Mouse (Mus musculus) bone marrow, adult 2 months (tissue): ENCODE results near the gene Mapkbp1.

Experiments used
- CTCF ChIP-seq: fragments of 200-500 bp; IDR thresholded peaks from 2 replicates; pipeline ENCODE4 v1.5.1; 2011; ENCODE audit warnings: low read length, control low read depth; ENCODE audit not compliant: control insufficient read depth, insufficient read depth
- POLR2A ChIP-seq: fragments of 200-500 bp; IDR thresholded peaks from 2 replicates; pipeline ENCODE4 v1.6.1; 2011; ENCODE audit warnings: low read depth, mild to moderate bottlenecking, control low read depth, low read length, borderline replicate concordance; ENCODE audit not compliant: control insufficient read depth

- TF ChIP-seq POLR2A (no peak), CTCF (no peak)
These were observed at the start of gene Mapkbp1 for GRCm38 (mm10) chr2:119972537-119972879.
